Mouse (Mus musculus) brain, embryonic 14.5 days (tissue): Measurements from ENCODE around the gene Ip6k1. TPM values are rescaled to one million over a fixed set of nuclear protein-coding genes. Genes with fewer than 3 reads are reported as not detected.
"Not testable (repeated sequence)": the region's sequence is repeated elsewhere in the genome, so short reads cannot be mapped to it uniquely, and the experiment has no call there.

Experiments
- DNase-seq: peaks from one replicate; pipeline ENCODE4 v3.0.0-alpha.2; 2011; ENCODE audit warnings: low read depth
- CTCF ChIP-seq: fragments of 200-500 bp; IDR thresholded peaks from 2 replicates; pipeline ENCODE4 v1.5.1; 2012; ENCODE audit warnings: inconsistent platforms, mild to moderate bottlenecking, moderate library complexity, borderline replicate concordance; ENCODE audit not compliant: insufficient read depth, insufficient read length; ENCODE audit errors: extremely low read depth
- POLR2A ChIP-seq: fragments of 200-500 bp; IDR thresholded peaks from 2 replicates; pipeline ENCODE4 v1.6.1; 2012; ENCODE audit warnings: mild to moderate bottlenecking, inconsistent platforms, borderline replicate concordance; ENCODE audit not compliant: poor library complexity, insufficient read depth, insufficient read length, severe bottlenecking; ENCODE audit errors: extremely low read depth
- polyA plus RNA-seq: library from polyadenylated mRNA; depleted of rRNA; stranded (reverse); fragments of >200 nt; gene quantifications from 2 replicates; pipeline ENCODE4 v1.2.3, GENCODE M21; 2012

Ip6k1 gene
- polyA plus RNA-seq, 1 experiment, result 198 TPM

DNA sequence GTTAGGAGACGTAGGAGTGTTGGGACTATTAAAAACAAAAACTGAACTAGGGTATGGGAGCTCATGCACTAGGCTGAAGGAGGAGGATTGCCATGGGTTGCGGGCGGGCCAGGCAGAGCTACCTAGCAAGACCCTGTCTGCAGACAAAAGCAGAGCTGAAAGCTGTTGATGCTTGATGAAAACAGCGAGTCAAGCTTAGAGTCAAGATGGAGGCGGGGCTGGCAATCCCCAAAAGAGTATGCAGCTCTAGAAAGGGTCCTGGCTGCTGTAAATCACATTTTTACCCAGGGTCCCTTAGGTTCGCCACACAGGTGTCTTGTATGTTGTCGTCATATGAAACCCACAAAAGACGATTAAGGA, 1.2 kb downstream of the Ip6k1 start:
- TF ChIP-seq CTCF, result no peak
- TF ChIP-seq POLR2A, result peak; percentile 21; the same call in 1 of the 2 replicates
- DNase-seq, result peak; percentile 63

DNA sequence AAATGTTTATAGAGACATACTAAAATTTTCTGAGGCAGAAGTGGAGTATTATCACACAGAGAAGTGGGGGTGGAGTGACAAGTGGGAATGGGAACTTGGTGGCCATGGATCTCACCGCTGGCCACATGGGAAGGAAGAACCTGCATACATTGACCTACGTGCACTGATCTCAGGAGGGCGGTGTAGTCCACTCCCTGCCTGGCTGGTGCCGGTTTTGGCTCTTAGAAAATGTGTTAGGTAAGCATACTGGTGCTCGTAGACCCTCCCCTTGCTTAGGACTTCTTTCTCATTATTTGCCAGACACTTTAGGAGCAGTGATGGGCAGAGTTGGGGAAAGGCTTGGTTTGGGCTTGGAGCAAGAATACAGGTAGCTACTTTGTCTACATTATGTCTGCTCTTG, 5.7 kb downstream of the Ip6k1 start:
- TF ChIP-seq CTCF (no peak), POLR2A (no peak)
- no peak for DNase-seq

DNA sequence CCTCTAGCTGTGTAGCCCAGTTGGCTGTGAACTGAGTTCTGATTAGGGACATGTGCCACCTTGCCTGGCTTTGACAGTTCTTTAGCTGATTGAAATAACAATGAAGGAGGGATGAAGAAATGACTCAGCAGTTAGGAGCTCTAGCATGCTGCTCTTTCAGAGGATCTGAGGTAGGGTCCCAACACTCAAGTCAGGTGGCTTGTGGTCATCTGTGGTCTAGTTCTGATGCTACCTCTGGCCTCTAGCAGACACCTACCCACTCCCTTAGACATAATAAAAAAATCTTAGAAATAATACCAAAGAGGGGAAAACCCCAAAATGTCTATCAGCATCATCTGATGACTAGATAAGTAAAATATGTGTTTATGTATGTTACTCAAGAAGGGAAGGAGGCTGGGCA, 8.1 kb downstream of the Ip6k1 start:
- TF ChIP-seq POLR2A, result no peak
- TF ChIP-seq CTCF, result no peak
- no peak for DNase-seq

DNA sequence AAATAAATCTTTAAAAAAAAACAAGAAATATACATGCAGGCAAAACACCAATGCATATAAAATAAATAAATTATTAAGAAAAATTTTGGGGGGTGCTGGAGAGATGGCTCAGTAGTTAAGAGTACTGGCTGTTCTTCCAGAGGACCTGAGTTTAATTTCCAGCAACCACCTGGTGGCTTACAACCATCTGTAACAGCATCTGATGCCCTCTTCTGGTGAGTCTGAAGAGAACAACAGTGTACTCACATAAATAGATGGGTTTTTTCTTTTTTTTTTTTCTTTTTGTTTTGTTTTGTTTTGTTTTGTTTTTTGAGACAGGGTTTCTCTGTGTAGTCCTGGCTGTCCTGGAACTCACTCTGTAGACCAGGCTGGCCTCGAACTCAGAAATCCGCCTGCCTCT, 11.3 kb downstream of the Ip6k1 start:
- DNase-seq, result not testable (repeated sequence)

DNA sequence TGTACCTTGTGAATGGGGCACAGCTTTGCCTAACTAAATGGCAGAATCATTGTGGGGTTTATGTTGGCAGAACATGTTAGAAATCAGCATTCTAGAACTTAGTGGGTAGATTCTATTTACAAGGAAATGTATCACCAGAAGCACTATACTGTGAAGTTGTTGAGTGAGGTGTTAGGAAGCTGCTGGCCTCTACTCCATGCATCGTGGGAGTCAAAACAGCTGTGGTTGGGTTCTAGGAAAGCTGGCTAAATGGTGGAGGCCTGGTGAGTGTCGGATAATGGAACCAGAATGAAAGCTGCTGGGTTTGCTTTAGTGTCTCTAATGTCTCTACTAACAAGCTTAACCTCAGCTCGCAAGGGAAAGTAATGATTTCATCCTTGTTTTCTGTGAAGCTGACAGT, 14.8 kb downstream of the Ip6k1 start:
- TF ChIP-seq CTCF, result no peak
- TF ChIP-seq POLR2A, result no peak
- DNase-seq, result no peak

DNA sequence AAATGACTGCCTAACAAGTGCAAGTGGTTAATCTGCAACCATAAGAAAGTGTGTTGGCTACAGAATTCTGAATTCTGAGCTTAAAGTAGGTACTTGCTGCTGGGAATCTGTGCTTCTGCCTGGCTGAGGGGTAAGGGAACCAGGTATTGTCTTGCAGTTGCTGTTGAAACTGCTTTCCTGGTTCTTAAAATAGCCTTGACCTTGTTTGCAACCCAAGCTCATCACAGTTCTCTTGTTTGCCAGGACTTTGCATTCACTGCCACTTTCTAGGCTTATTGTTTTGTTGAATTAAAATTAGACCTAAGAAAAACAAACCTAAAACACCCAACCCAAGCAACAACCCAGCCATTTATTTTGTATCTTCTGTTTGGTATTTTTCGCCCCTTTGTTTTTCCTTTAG, 18.4 kb downstream of the Ip6k1 start:
- TF ChIP-seq POLR2A (no peak), CTCF (no peak)

DNA sequence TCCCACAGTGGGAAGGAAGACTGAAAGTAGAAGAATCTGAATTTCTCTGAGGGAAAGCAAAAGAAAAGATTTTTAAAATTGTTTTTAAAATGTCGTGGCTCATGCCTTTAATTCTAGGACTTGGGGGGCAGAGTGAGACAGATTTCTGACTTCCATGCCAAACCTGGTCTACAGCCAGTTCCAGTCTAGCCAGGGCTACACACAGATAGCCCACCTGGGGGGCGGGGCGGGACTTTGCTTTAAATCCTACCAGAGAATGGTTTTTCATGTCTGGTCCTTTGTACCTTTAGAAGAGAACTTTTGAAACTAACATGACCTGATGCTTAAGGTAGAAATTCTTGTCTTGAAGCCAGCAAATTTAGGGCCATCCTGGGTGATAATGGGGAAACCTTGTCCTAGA, 20.9 kb downstream of the Ip6k1 start:
- no peak for TF ChIP-seq CTCF
- TF ChIP-seq POLR2A, result no peak
- no peak for DNase-seq

More for the DNA sequence above, 18.4 kb downstream of the Ip6k1 start:
- no peak for DNase-seq

DNA sequence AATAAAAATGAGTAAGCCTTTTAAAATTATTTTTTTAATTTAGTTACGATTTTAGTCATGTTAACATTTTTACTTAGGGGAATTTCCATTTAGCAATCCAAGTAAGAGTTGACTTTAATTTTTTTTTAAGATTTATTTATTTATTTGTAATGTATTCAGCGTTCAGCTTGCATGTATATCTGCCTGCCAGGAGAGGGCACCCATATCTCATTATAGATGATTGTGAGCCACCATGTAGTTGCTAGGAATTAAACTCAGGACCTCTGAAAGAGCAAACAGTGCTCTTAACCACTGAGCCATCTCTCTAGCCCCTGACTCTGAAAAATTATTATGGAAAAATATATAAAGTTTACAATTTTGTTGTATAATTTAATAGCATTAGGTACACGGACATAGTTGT, 24.3 kb downstream of the Ip6k1 start:
- no peak for TF ChIP-seq POLR2A
- TF ChIP-seq CTCF, result no peak
- DNase-seq, result no peak

DNA sequence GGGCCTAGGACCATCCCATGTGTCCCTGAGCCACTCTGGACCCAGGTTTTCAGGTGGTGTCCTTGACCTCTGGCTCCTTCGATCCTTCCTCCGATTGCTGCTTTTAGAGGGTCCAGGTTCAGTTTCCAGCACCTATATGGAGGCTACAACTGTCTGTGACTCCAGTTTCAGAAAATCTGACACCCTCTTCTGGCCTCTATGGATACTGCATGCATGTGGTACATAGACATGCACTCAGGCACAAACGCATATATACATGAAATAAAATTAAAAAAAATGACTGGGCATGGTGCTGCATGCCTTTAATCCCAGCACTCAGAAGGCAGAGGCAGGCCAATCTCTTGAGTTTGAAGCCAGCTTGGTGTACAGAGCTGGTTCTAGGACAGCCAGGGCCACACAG, 25.6 kb downstream of the Ip6k1 start:
- TF ChIP-seq CTCF (no peak), POLR2A (no peak)
- no peak for DNase-seq

DNA sequence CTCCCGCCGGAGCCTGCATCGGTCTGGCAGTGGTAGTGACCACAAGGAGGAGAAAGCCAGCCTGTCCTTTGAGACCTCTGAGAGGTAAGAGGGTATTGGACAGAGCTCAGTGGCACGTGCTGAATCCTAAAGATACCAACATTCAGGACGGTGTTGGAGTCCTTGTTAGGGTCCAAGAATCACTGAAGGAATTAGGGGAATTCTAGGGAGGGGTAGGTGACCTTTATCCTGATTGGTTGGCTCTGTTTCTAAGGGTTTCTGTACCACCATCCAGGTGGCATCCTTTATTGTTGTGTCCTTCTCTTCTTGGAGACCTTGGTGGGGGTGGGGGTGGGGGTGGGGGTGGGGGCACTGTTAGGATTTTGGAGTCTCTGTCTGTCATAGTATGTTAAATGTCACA, 29.8 kb downstream of the Ip6k1 start:
- TF ChIP-seq CTCF (no peak), POLR2A (no peak)
- no peak for DNase-seq

DNA sequence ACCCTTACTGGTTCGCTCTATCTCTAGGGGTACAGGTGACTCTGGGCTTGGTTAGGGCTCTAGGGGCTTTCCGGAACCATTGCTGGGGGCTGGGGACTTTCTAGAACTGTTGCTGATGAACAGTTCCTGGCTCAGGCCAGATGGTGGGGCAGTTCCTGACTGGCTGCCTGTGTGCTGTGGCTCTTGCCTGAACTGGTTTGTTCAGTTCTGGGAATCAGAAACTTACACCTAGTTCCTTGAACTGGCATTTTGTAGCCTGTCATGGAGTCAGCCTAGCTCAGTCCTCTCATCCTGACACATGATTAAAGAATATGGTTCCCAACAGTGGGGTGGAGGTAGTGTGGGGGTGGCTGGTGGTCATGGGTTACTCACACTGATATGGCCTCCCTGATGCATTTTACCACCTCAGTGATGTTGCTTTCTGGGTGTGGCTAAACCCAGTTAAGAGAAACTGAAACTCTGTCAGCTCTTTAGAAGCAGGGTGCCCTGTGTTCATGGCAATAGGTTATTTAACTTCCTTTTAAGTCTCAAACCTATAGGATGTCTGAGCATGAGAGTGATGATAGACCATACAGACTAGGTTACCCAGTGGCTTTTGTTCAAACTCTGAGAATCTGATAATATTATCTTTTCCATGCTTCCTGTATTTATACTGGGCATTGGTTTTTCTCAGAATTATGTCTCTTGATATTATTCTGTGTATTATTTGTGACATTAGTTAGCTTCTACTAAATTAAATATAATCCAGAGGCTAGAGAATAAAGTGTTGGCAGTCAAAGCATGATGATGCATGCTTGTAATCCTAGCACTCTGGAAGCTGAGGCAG, 33.2 kb downstream of the Ip6k1 start:
- DNase-seq, result no peak
- TF ChIP-seq CTCF (no peak), POLR2A (no peak)

DNA sequence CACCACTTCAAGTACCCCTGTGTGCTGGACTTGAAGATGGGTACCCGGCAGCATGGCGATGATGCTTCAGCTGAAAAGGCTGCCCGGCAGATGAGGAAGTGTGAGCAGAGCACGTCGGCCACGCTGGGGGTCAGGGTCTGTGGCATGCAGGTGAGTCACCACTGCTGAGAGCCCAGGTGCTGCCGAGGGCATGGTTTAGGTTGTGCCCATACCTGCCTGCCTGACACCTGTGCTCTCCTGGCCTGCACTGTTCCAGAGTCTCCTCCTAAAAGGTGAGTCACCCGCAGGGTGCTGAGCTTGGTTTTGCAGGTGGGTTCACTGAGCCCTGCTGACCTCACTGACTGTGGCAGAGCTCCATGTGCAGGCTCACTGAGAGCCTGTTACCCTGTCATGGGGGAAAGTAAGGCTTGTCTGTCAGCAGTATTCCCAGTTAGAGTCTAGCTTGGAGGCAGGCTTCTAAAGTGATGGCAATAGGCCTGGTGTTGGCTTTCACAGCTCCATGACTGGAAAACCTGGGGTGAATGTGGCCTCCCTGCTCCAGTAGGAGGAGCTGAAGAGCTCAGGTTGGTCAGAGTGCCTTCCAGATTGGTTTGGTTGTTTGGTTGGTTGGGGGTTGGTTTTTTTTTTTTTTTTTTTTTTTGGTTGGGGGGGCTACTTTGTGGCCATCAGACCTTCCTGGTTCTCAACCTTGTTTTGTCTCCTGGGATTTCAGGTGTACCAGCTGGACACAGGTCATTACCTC, 42.6 kb downstream of the Ip6k1 start:
- DNase-seq, result no peak
- TF ChIP-seq CTCF (peak; percentile 24; the same call in 1 of the 2 replicates), POLR2A (no peak)
